Comparison of ENCODE assay signal across 12 mouse cellular contexts in genomic region chr12:94424340-94424981, GRCm38 (mm10).
DNase-seq lines count a peak whose midpoint lies in the region; ATAC-seq and TF ChIP-seq lines count a peak whose summit lies in the region.
"Had no signal": no experiment of that assay in that cellular context is flagged by ENCODE, and none has a peak within 500 bp of the region (broad histone marks: within the 10 kb centered on the region; RNA-seq: fewer than 3 reads in every experiment).

No protein-coding gene starts in this region.

- no peaks in the 10 kb centered on the region for H3K4me1 ChIP-seq in embryonic facial prominence, embryonic 11.5 days (ENCODE audit: control insufficient read depth, insufficient read depth, low read length)
- H3K4me1 ChIP-seq in embryonic facial prominence, embryonic 10.5 days = peaks cover 6% of the 10 kb centered on the region
- H3K4me1 ChIP-seq in hindbrain, postnatal 0 days (ENCODE audit: insufficient read depth, low read length) = no peaks in the 10 kb centered on the region
- 0 out of 2 replicates have a peak, but pooled peaks cover 6% of the 10 kb centered on the region for H3K4me1 ChIP-seq in hindbrain, embryonic 13.5 days (replicated peaks)
- H3K4me1 ChIP-seq in midbrain, embryonic 11.5 days (ENCODE audit: control insufficient read depth, insufficient read depth, low read length) = 0 out of 2 replicates have a peak, but pooled peaks cover 2% of the 10 kb centered on the region
- H3K4me1 ChIP-seq in midbrain, postnatal 0 days (ENCODE audit: insufficient read depth, low read length) = no peaks in the 10 kb centered on the region

- H3K9ac ChIP-seq in embryonic facial prominence, embryonic 11.5 days (replicated peaks; ENCODE audit: low read length) = no peak overlapping the region
- H3K9ac ChIP-seq in hindbrain, postnatal 0 days (replicated peaks; ENCODE audit: low read length) = no peak overlapping the region
- no peak overlapping the region for H3K9ac ChIP-seq in hindbrain, embryonic 13.5 days
- H3K9ac ChIP-seq in midbrain, embryonic 11.5 days (ENCODE audit: low read length) = no peak overlapping the region
- H3K9ac ChIP-seq in midbrain, postnatal 0 days (replicated peaks; ENCODE audit: low read length, poor library complexity, severe bottlenecking) = no peak overlapping the region
- H3K9ac ChIP-seq: forebrain, postnatal 0 days had no signal

- 15% methylated on average over 3 of the region's 3 CpGs for WGBS in embryonic facial prominence, embryonic 11.5 days
- 10% methylated on average over 3 of the region's 3 CpGs for WGBS in embryonic facial prominence, embryonic 10.5 days
- 9% methylated on average over 3 of the region's 3 CpGs for WGBS in hindbrain, postnatal 0 days
- 9% methylated on average over 3 of the region's 3 CpGs for WGBS in hindbrain, embryonic 13.5 days
- WGBS in midbrain, embryonic 11.5 days = 4% methylated on average over 3 of the region's 3 CpGs
- WGBS in midbrain, postnatal 0 days = 10% methylated on average over 3 of the region's 3 CpGs

- H3K4me3 ChIP-seq in embryonic facial prominence, embryonic 11.5 days (ENCODE audit: low read depth, low read length) = no peak overlapping the region
- no peak overlapping the region for H3K4me3 ChIP-seq in embryonic facial prominence, embryonic 10.5 days
- no peak overlapping the region for H3K4me3 ChIP-seq in hindbrain, postnatal 0 days (ENCODE audit: low read length)
- H3K4me3 ChIP-seq in hindbrain, embryonic 13.5 days = no peak overlapping the region
- no peak overlapping the region for H3K4me3 ChIP-seq in midbrain, embryonic 11.5 days (ENCODE audit: low read depth, low read length)
- no peak overlapping the region for H3K4me3 ChIP-seq in midbrain, postnatal 0 days (ENCODE audit: low read depth, low read length)

- DNase-seq in embryonic facial prominence, embryonic 11.5 days (ENCODE audit: low spot score) = peak; percentile 32
- no peak for DNase-seq in embryonic facial prominence, embryonic 10.5 days (ENCODE audit: low spot score)
- peak; percentile 7 for DNase-seq in hindbrain, postnatal 0 days (ENCODE audit: low spot score)
- DNase-seq in midbrain, embryonic 11.5 days (ENCODE audit: low spot score, missing footprints) = peak; percentile 85
- DNase-seq in midbrain, postnatal 0 days (ENCODE audit: low spot score) = no peak
- DNase-seq in retina, embryonic 14.5 days (ENCODE audit: low spot score) = peak; percentile 53
- DNase-seq in urinary bladder, postnatal 10 days (ENCODE audit: low spot score) = no peak
- DNase-seq: adrenal gland, postnatal 25 days; forebrain, postnatal 0 days; thymus, postnatal 14 days had no signal

- H3K4me2 ChIP-seq in embryonic facial prominence, embryonic 11.5 days (ENCODE audit: low read depth, low read length) = no peak overlapping the region
- H3K4me2 ChIP-seq in hindbrain, postnatal 0 days (ENCODE audit: low read depth, low read length) = no peak overlapping the region
- H3K4me2 ChIP-seq in hindbrain, embryonic 13.5 days = no peak overlapping the region
- no peak overlapping the region for H3K4me2 ChIP-seq in midbrain, embryonic 11.5 days
- H3K4me2 ChIP-seq in midbrain, postnatal 0 days (ENCODE audit: low read depth, low read length, poor library complexity, severe bottlenecking) = no peak overlapping the region

- no peak overlapping the region for H3K27ac ChIP-seq in embryonic facial prominence, embryonic 11.5 days (replicated peaks; ENCODE audit: low read depth, low read length)
- no peak overlapping the region for H3K27ac ChIP-seq in embryonic facial prominence, embryonic 10.5 days (replicated peaks)
- H3K27ac ChIP-seq in hindbrain, postnatal 0 days = no peak overlapping the region
- H3K27ac ChIP-seq in hindbrain, embryonic 13.5 days = no peak overlapping the region
- H3K27ac ChIP-seq in midbrain, embryonic 11.5 days (ENCODE audit: low read depth, low read length) = no peak overlapping the region
- no peak overlapping the region for H3K27ac ChIP-seq in midbrain, postnatal 0 days (ENCODE audit: low read depth, low read length)
- H3K27ac ChIP-seq: macrophage had no signal

- no peaks in the 10 kb centered on the region for H3K27me3 ChIP-seq in embryonic facial prominence, embryonic 11.5 days (ENCODE audit: control insufficient read depth, insufficient read depth, low read length)
- H3K27me3 ChIP-seq in embryonic facial prominence, embryonic 10.5 days (replicated peaks; ENCODE audit: low read depth, poor library complexity, severe bottlenecking) = no peaks in the 10 kb centered on the region
- H3K27me3 ChIP-seq in hindbrain, postnatal 0 days (ENCODE audit: insufficient read depth, low read length) = no peaks in the 10 kb centered on the region
- no peaks in the 10 kb centered on the region for H3K27me3 ChIP-seq in hindbrain, embryonic 13.5 days
- no peaks in the 10 kb centered on the region; the same call in 1 of the 2 replicates for H3K27me3 ChIP-seq in midbrain, embryonic 11.5 days (ENCODE audit: control insufficient read depth, insufficient read depth, low read length)
- no peaks in the 10 kb centered on the region for H3K27me3 ChIP-seq in midbrain, postnatal 0 days (ENCODE audit: insufficient read depth, low read length)

- no peaks in the 10 kb centered on the region for H3K36me3 ChIP-seq in embryonic facial prominence, embryonic 11.5 days (replicated peaks; ENCODE audit: control insufficient read depth, insufficient read depth, low read depth, low read length)
- H3K36me3 ChIP-seq in embryonic facial prominence, embryonic 10.5 days (replicated peaks) = no peaks in the 10 kb centered on the region
- no peaks in the 10 kb centered on the region for H3K36me3 ChIP-seq in hindbrain, postnatal 0 days (ENCODE audit: insufficient read depth, low read length)
- no peaks in the 10 kb centered on the region for H3K36me3 ChIP-seq in hindbrain, embryonic 13.5 days
- no peaks in the 10 kb centered on the region for H3K36me3 ChIP-seq in midbrain, embryonic 11.5 days (ENCODE audit: control insufficient read depth, insufficient read depth, low read length)
- no peaks in the 10 kb centered on the region for H3K36me3 ChIP-seq in midbrain, postnatal 0 days (ENCODE audit: insufficient read depth, low read length)

- no peak for TF ChIP-seq CTCF in hindbrain, postnatal 0 days (IDR thresholded peaks at IDR 0.05; ENCODE audit: low read depth)
- TF ChIP-seq CTCF in midbrain, postnatal 0 days (IDR thresholded peaks at IDR 0.05) = no peak

- ATAC-seq in embryonic facial prominence, embryonic 11.5 days (replicated peaks; ENCODE audit: insufficient number of reproducible peaks, low FRiP score, low TSS enrichment, low read depth) = no peak
- ATAC-seq in hindbrain, postnatal 0 days = no peak
- ATAC-seq in hindbrain, embryonic 13.5 days (ENCODE audit: low FRiP score) = no peak
- peak; percentile 90 for ATAC-seq in midbrain, embryonic 11.5 days (ENCODE audit: low FRiP score)
- no peak for ATAC-seq in midbrain, postnatal 0 days (ENCODE audit: low FRiP score)
- ATAC-seq: forebrain, postnatal 0 days had no signal

- no peaks in the 10 kb centered on the region for H3K9me3 ChIP-seq in embryonic facial prominence, embryonic 11.5 days (replicated peaks; ENCODE audit: control insufficient read depth, low read length)
- no peaks in the 10 kb centered on the region for H3K9me3 ChIP-seq in embryonic facial prominence, embryonic 10.5 days
- no peaks in the 10 kb centered on the region for H3K9me3 ChIP-seq in hindbrain, postnatal 0 days (ENCODE audit: low read length)
- H3K9me3 ChIP-seq in hindbrain, embryonic 13.5 days = no peaks in the 10 kb centered on the region
- H3K9me3 ChIP-seq in midbrain, embryonic 11.5 days (ENCODE audit: control insufficient read depth, low read length) = no peaks in the 10 kb centered on the region
- no peaks in the 10 kb centered on the region for H3K9me3 ChIP-seq in midbrain, postnatal 0 days (ENCODE audit: low read length)

Comparison
In these comparisons a context has a peak if more than half of its experiments do, and no peak if none do; other contexts are left out.
1. DNase-seq: peak in embryonic facial prominence, embryonic 11.5 days (single experiment), hindbrain, postnatal 0 days (single experiment), midbrain, embryonic 11.5 days (single experiment) and retina, embryonic 14.5 days (single experiment); none in embryonic facial prominence, embryonic 10.5 days (single experiment), midbrain, postnatal 0 days (single experiment) and urinary bladder, postnatal 10 days (single experiment).